Mouse (Mus musculus): Measurements from ENCODE around the gene Lhb. TPM values are rescaled to one million over a fixed set of nuclear protein-coding genes. Genes with fewer than 3 reads are reported as not detected.
"Not testable (repeated sequence)": the region's sequence is repeated elsewhere in the genome, so short reads cannot be mapped to it uniquely, and the experiment has no call there.

Gene Lhb
- polyA plus RNA-seq (2016; fragmentation: Nextera tagmentation; extraction: Ambion mirVana): not detected in 2 replicates

GRCm38 (mm10) chr7:45420615-45420919 is at the start of gene Lhb:
Gene Lhb (plus strand): TSS chr7:45420820.
- Histone ChIP-seq H3K9me3 (replicated peaks) (no peaks in the 10 kb centered on the region), H3K4me1 (peaks cover 26% of the 10 kb centered on the region), H3K36me3 (peaks cover 52% of the 10 kb centered on the region), H3K4me3 (peak within 1 kb of the TSS; percentile 20; the same call in 1 of the 2 replicates), H3K27me3 (ENCODE audit: low read depth, poor library complexity, severe bottlenecking) (peaks cover 67% of the 10 kb centered on the region), H3K27ac (0 out of 2 replicates have a peak within 1 kb of the TSS, but pooled peaks have one; percentile 10)
- DNase-seq (ENCODE audit: low spot score): no peak
- WGBS: 55% methylated on average over 6 of the region's 6 CpGs

- 88% methylated on average over 5 of the region's 5 CpGs for WGBS
- Histone ChIP-seq H3K27me3 (ENCODE audit: low read depth, poor library complexity, severe bottlenecking) (peaks cover 30% of the 10 kb centered on the region), H3K9me3 (replicated peaks) (no peaks in the 10 kb centered on the region), H3K4me3 (no peak overlapping the region), H3K4me1 (peaks cover 29% of the 10 kb centered on the region), H3K36me3 (peaks cover 59% of the 10 kb centered on the region), H3K27ac (no peak overlapping the region)
- no peak for DNase-seq (ENCODE audit: low spot score)
Measured at GRCm38 (mm10) chr7:45372371-45372770, 48.2 kb upstream of the Lhb start.

- no peak for DNase-seq (ENCODE audit: low spot score)
- 95% methylated on average over 8 of the region's 8 CpGs for WGBS
- peaks cover 20% of the 10 kb centered on the region for H3K4me1 ChIP-seq
- no peaks in the 10 kb centered on the region for H3K9me3 ChIP-seq (replicated peaks)
- no peak overlapping the region for H3K4me3 ChIP-seq
- peaks cover 81% of the 10 kb centered on the region for H3K36me3 ChIP-seq
- peaks cover 10% of the 10 kb centered on the region for H3K27me3 ChIP-seq (ENCODE audit: low read depth, poor library complexity, severe bottlenecking)
- H3K27ac ChIP-seq: no peak overlapping the region
Measured at GRCm38 (mm10) chr7:45374620-45375019, 46.0 kb upstream of the Lhb start.

GRCm38 (mm10) chr7:45376057-45376456 is 44.6 kb upstream of the Lhb start:
- Histone ChIP-seq H3K27ac (no peak overlapping the region), H3K4me1 (peaks cover 6% of the 10 kb centered on the region), H3K4me3 (no peak overlapping the region), H3K36me3 (peaks cover 94% of the 10 kb centered on the region), H3K27me3 (ENCODE audit: low read depth, poor library complexity, severe bottlenecking) (no peaks in the 10 kb centered on the region), H3K9me3 (replicated peaks) (no peaks in the 10 kb centered on the region)
- DNase-seq (ENCODE audit: low spot score): no peak
- 92% methylated on average over 1 of the region's 1 CpGs for WGBS

GRCm38 (mm10) chr7:45386077-45386476 is 34.5 kb upstream of the Lhb start:
- Histone ChIP-seq H3K36me3 (peaks cover 100% of the 10 kb centered on the region), H3K4me1 (no peaks in the 10 kb centered on the region)
- DNase-seq (ENCODE audit: low spot score): no peak

GRCm38 (mm10) chr7:45395129-45395541 is 25.5 kb upstream of the Lhb start:
- 0% methylated on average over 19 of the region's 20 CpGs for WGBS
- Histone ChIP-seq H3K27ac (peak overlapping the region; percentile 98), H3K9me3 (replicated peaks) (no peaks in the 10 kb centered on the region), H3K27me3 (ENCODE audit: low read depth, poor library complexity, severe bottlenecking) (no peaks in the 10 kb centered on the region), H3K4me3 (peak overlapping the region; percentile 87), H3K4me1 (peaks cover 18% of the 10 kb centered on the region), H3K36me3 (peaks cover 44% of the 10 kb centered on the region)
- no peak for DNase-seq (ENCODE audit: low spot score)

More at GRCm38 (mm10) chr7:45386077-45386476, 34.5 kb upstream of the Lhb start:
- H3K27me3 ChIP-seq (ENCODE audit: low read depth, poor library complexity, severe bottlenecking): no peaks in the 10 kb centered on the region
- H3K9me3 ChIP-seq (replicated peaks): no peaks in the 10 kb centered on the region
- 83% methylated on average over 3 of the region's 3 CpGs for WGBS
- no peak overlapping the region for H3K4me3 ChIP-seq
- H3K27ac ChIP-seq: no peak overlapping the region

GRCm38 (mm10) chr7:45395578-45396336 is 24.9 kb upstream of the Lhb start, which contains the start of gene Snrnp70:
Gene Snrnp70 (minus strand): TSS chr7:45395742.
- DNase-seq (ENCODE audit: low spot score): peak; percentile 100
- Histone ChIP-seq H3K9me3 (replicated peaks) (no peaks in the 10 kb centered on the region), H3K36me3 (peaks cover 38% of the 10 kb centered on the region), H3K4me1 (peaks cover 18% of the 10 kb centered on the region), H3K27me3 (ENCODE audit: low read depth, poor library complexity, severe bottlenecking) (no peaks in the 10 kb centered on the region), H3K4me3 (peak within 1 kb of the TSS; percentile 87), H3K27ac (peak within 1 kb of the TSS; percentile 98)
- under 1% methylated on average over 60 of the region's 60 CpGs for WGBS

- H3K9me3 ChIP-seq (replicated peaks); DNase-seq (ENCODE audit: low spot score); H3K27me3 ChIP-seq (ENCODE audit: low read depth, poor library complexity, severe bottlenecking): not testable (repeated sequence)
- peaks cover 33% of the 10 kb centered on the region for H3K36me3 ChIP-seq
- peaks cover 18% of the 10 kb centered on the region for H3K4me1 ChIP-seq
- peak overlapping the region; percentile 98; the same call in 1 of the 2 replicates for H3K27ac ChIP-seq
- WGBS: 6% methylated on average over 3 of the region's 3 CpGs
- peak overlapping the region; percentile 87 for H3K4me3 ChIP-seq
Measured at GRCm38 (mm10) chr7:45396337-45396775, 24.3 kb upstream of the Lhb start.

- DNase-seq (ENCODE audit: low spot score): no peak
- H3K27ac ChIP-seq: no peak overlapping the region
- H3K9me3 ChIP-seq (replicated peaks): no peaks in the 10 kb centered on the region
- H3K4me1 ChIP-seq: peaks cover 18% of the 10 kb centered on the region
- no peak overlapping the region for H3K4me3 ChIP-seq
- H3K27me3 ChIP-seq (ENCODE audit: low read depth, poor library complexity, severe bottlenecking): no peaks in the 10 kb centered on the region
- 81% methylated on average over 2 of the region's 2 CpGs for WGBS
- H3K36me3 ChIP-seq: peaks cover 28% of the 10 kb centered on the region
Measured at GRCm38 (mm10) chr7:45396787-45397186, 23.8 kb upstream of the Lhb start.

- H3K4me3 ChIP-seq: no peak overlapping the region
- peaks cover 6% of the 10 kb centered on the region for H3K4me1 ChIP-seq
- 79% methylated on average over 10 of the region's 10 CpGs for WGBS
- DNase-seq (ENCODE audit: low spot score): no peak
- no peaks in the 10 kb centered on the region for H3K9me3 ChIP-seq (replicated peaks)
- H3K27ac ChIP-seq: no peak overlapping the region
- H3K36me3 ChIP-seq: no peaks in the 10 kb centered on the region
- peaks cover 19% of the 10 kb centered on the region for H3K27me3 ChIP-seq (ENCODE audit: low read depth, poor library complexity, severe bottlenecking)
Measured at GRCm38 (mm10) chr7:45401521-45402085, 19.0 kb upstream of the Lhb start.

GRCm38 (mm10) chr7:45403532-45404261 is 16.9 kb upstream of the Lhb start:
- 46% methylated on average over 6 of the region's 6 CpGs for WGBS
- Histone ChIP-seq H3K27ac (no peak overlapping the region), H3K36me3 (no peaks in the 10 kb centered on the region), H3K4me1 (peaks cover 8% of the 10 kb centered on the region), H3K9me3 (replicated peaks) (no peaks in the 10 kb centered on the region), H3K27me3 (ENCODE audit: low read depth, poor library complexity, severe bottlenecking) (peaks cover 40% of the 10 kb centered on the region), H3K4me3 (no peak overlapping the region)
- DNase-seq (ENCODE audit: low spot score): peak; percentile 78

- Histone ChIP-seq H3K9me3 (replicated peaks) (no peaks in the 10 kb centered on the region), H3K27me3 (ENCODE audit: low read depth, poor library complexity, severe bottlenecking) (peaks cover 57% of the 10 kb centered on the region), H3K36me3 (no peaks in the 10 kb centered on the region), H3K4me3 (peak within 1 kb of the TSS; percentile 44), H3K27ac (peak within 1 kb of the TSS; percentile 27; the same call in 1 of the 2 replicates), H3K4me1 (peaks cover 8% of the 10 kb centered on the region)
- peak; percentile 83 for DNase-seq (ENCODE audit: low spot score)
- 15% methylated on average over 28 of the region's 28 CpGs for WGBS
Measured at GRCm38 (mm10) chr7:45405091-45406075, 15.2 kb upstream of the Lhb start, which contains the start of gene Kcna7. Gene Kcna7 (plus strand): TSS chr7:45405653.
